In the genomic region with DNA sequence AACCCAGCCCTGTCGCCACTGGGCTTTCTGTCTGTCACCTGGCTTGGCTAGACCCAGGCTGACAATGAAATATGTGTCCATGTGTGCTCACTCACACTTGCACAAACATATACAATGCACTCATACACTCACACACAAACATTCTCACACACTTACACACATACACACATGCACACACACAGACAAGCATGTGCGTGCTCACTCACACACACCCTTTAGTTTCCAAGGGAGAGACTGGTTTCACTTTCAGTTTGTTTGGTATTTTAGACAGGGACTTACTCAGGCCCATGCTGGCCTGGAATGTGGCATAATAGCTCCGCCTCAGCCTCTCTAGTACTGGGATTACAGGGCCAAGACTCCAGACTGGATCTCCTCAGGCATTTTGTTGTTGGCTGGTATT, we compare ENCODE assay signal across 11 mouse cellular contexts.
DNase-seq lines count a peak whose midpoint lies in the region; ATAC-seq and TF ChIP-seq lines count a peak whose summit lies in the region.
"Had no signal": no experiment of that assay in that cellular context is flagged by ENCODE, and none has a peak within 500 bp of the region (broad histone marks: within the 10 kb centered on the region; RNA-seq: fewer than 3 reads in every experiment).

No protein-coding gene starts in this region.

- ATAC-seq in kidney, postnatal 0 days (replicated peaks; ENCODE audit: low FRiP score, low read depth), result no peak
- ATAC-seq in embryonic facial prominence, embryonic 12.5 days (ENCODE audit: insufficient number of reproducible peaks, insufficient read depth, low FRiP score, low TSS enrichment), result 0 out of 2 replicates have a peak, but pooled peaks have one; percentile 56
- peak; percentile 62 for ATAC-seq in limb, embryonic 11.5 days (ENCODE audit: insufficient number of reproducible peaks, low FRiP score, low TSS enrichment, low read depth)
- ATAC-seq in stomach, embryonic 15.5 days (ENCODE audit: insufficient read depth, low FRiP score, low read depth), result peak; percentile 47
- ATAC-seq in midbrain, embryonic 15.5 days (replicated peaks), result no peak

- no peaks in the 10 kb centered on the region for H3K4me1 ChIP-seq in kidney, postnatal 0 days (replicated peaks; ENCODE audit: insufficient read depth, low read length)
- H3K4me1 ChIP-seq in embryonic facial prominence, embryonic 12.5 days, result 0 out of 2 replicates have a peak, but pooled peaks cover 4% of the 10 kb centered on the region
- H3K4me1 ChIP-seq in limb, embryonic 11.5 days (ENCODE audit: control insufficient read depth, insufficient read depth, low read length), result no peaks in the 10 kb centered on the region
- H3K4me1 ChIP-seq in stomach, embryonic 15.5 days, result no peaks in the 10 kb centered on the region
- H3K4me1 ChIP-seq in midbrain, embryonic 15.5 days, result no peaks in the 10 kb centered on the region
- H3K4me1 ChIP-seq: embryonic facial prominence, embryonic 15.5 days had no signal

- H3K36me3 ChIP-seq in kidney, postnatal 0 days (ENCODE audit: insufficient read depth, low read length), result no peaks in the 10 kb centered on the region
- H3K36me3 ChIP-seq in embryonic facial prominence, embryonic 12.5 days, result no peaks in the 10 kb centered on the region
- no peaks in the 10 kb centered on the region for H3K36me3 ChIP-seq in limb, embryonic 11.5 days (ENCODE audit: control insufficient read depth, insufficient read depth, low read length)
- no peaks in the 10 kb centered on the region for H3K36me3 ChIP-seq in stomach, embryonic 15.5 days
- no peaks in the 10 kb centered on the region for H3K36me3 ChIP-seq in midbrain, embryonic 15.5 days (replicated peaks)
- H3K36me3 ChIP-seq: embryonic facial prominence, embryonic 15.5 days had no signal

- H3K27me3 ChIP-seq in kidney, postnatal 0 days (ENCODE audit: insufficient read depth, low read length), result no peaks in the 10 kb centered on the region
- no peaks in the 10 kb centered on the region for H3K27me3 ChIP-seq in embryonic facial prominence, embryonic 12.5 days
- no peaks in the 10 kb centered on the region for H3K27me3 ChIP-seq in limb, embryonic 11.5 days (ENCODE audit: control insufficient read depth, insufficient read depth, low read length)
- H3K27me3 ChIP-seq in stomach, embryonic 15.5 days (replicated peaks), result no peaks in the 10 kb centered on the region
- H3K27me3 ChIP-seq in midbrain, embryonic 15.5 days (replicated peaks), result no peaks in the 10 kb centered on the region
- H3K27me3 ChIP-seq: embryonic facial prominence, embryonic 15.5 days had no signal

- H3K4me2 ChIP-seq in kidney, postnatal 0 days (ENCODE audit: low read length), result no peak overlapping the region
- no peak overlapping the region for H3K4me2 ChIP-seq in embryonic facial prominence, embryonic 12.5 days (replicated peaks)
- H3K4me2 ChIP-seq in limb, embryonic 11.5 days (ENCODE audit: low read depth, severe bottlenecking), result no peak overlapping the region
- 0 out of 2 replicates have a peak overlapping the region, but pooled peaks have one; percentile 8 for H3K4me2 ChIP-seq in stomach, embryonic 15.5 days
- no peak overlapping the region for H3K4me2 ChIP-seq in midbrain, embryonic 15.5 days
- H3K4me2 ChIP-seq: embryonic facial prominence, embryonic 15.5 days had no signal

- no peak for TF ChIP-seq CTCF in kidney, postnatal 0 days (IDR thresholded peaks at IDR 0.05; ENCODE audit: low read depth)

- H3K9ac ChIP-seq in kidney, postnatal 0 days (ENCODE audit: low read depth, low read length), result no peak overlapping the region
- H3K9ac ChIP-seq in embryonic facial prominence, embryonic 12.5 days, result no peak overlapping the region
- no peak overlapping the region for H3K9ac ChIP-seq in limb, embryonic 11.5 days (ENCODE audit: low read length)
- no peak overlapping the region for H3K9ac ChIP-seq in stomach, embryonic 15.5 days
- no peak overlapping the region for H3K9ac ChIP-seq in midbrain, embryonic 15.5 days
- H3K9ac ChIP-seq: embryonic facial prominence, embryonic 15.5 days had no signal

- no peak overlapping the region for H3K4me3 ChIP-seq in kidney, postnatal 0 days (replicated peaks; ENCODE audit: low read depth, low read length)
- H3K4me3 ChIP-seq in embryonic facial prominence, embryonic 12.5 days, result no peak overlapping the region
- H3K4me3 ChIP-seq in limb, embryonic 11.5 days (ENCODE audit: low read depth, low read length), result no peak overlapping the region
- no peak overlapping the region for H3K4me3 ChIP-seq in stomach, embryonic 15.5 days (replicated peaks)
- H3K4me3 ChIP-seq in midbrain, embryonic 15.5 days, result no peak overlapping the region
- H3K4me3 ChIP-seq: embryonic facial prominence, embryonic 15.5 days had no signal

- H3K9me3 ChIP-seq in kidney, postnatal 0 days (replicated peaks; ENCODE audit: low read length), result no peaks in the 10 kb centered on the region
- no peaks in the 10 kb centered on the region for H3K9me3 ChIP-seq in embryonic facial prominence, embryonic 12.5 days
- H3K9me3 ChIP-seq in limb, embryonic 11.5 days (ENCODE audit: control insufficient read depth, low read length), result no peaks in the 10 kb centered on the region
- no peaks in the 10 kb centered on the region for H3K9me3 ChIP-seq in stomach, embryonic 15.5 days
- no peaks in the 10 kb centered on the region for H3K9me3 ChIP-seq in midbrain, embryonic 15.5 days
- H3K9me3 ChIP-seq: embryonic facial prominence, embryonic 15.5 days had no signal

- WGBS in kidney, postnatal 0 days, result 58% methylated on average over 3 of the region's 3 CpGs
- 64% methylated on average over 3 of the region's 3 CpGs for WGBS in embryonic facial prominence, embryonic 12.5 days
- 48% methylated on average over 3 of the region's 3 CpGs for WGBS in limb, embryonic 11.5 days
- 56% methylated on average over 3 of the region's 3 CpGs for WGBS in stomach, embryonic 15.5 days
- WGBS in midbrain, embryonic 15.5 days, result 80% methylated on average over 3 of the region's 3 CpGs

- peak; percentile 39 for DNase-seq in kidney, postnatal 0 days (ENCODE audit: low spot score)
- DNase-seq in kidney, postnatal 10 days, result no peak
- peak; percentile 27 for DNase-seq in limb, embryonic 11.5 days (ENCODE audit: low spot score)
- DNase-seq in frontal cortex, postnatal 36 days (ENCODE audit: low spot score in 2 of 2), result no peak
- DNase-seq in urinary bladder, postnatal 10 days (ENCODE audit: low spot score), result no peak
- DNase-seq: kidney, postnatal 25 days; thymus, postnatal 25 days had no signal

- no peak overlapping the region for H3K27ac ChIP-seq in kidney, postnatal 0 days
- no peak overlapping the region for H3K27ac ChIP-seq in embryonic facial prominence, embryonic 12.5 days
- H3K27ac ChIP-seq in limb, embryonic 11.5 days (replicated peaks; ENCODE audit: low read depth, low read length), result no peak overlapping the region
- no peak overlapping the region for H3K27ac ChIP-seq in stomach, embryonic 15.5 days
- H3K27ac ChIP-seq in midbrain, embryonic 15.5 days, result no peak overlapping the region
- H3K27ac ChIP-seq: embryonic facial prominence, embryonic 15.5 days had no signal

Comparison
In these comparisons a context has a peak if more than half of its experiments do, and no peak if none do; other contexts are left out.
1. DNase-seq: peak in kidney, postnatal 0 days (single experiment) and limb, embryonic 11.5 days (single experiment); none in kidney, postnatal 10 days (single experiment), frontal cortex, postnatal 36 days (0 of 2) and urinary bladder, postnatal 10 days (single experiment).
2. ATAC-seq: peak in embryonic facial prominence, embryonic 12.5 days (single experiment), limb, embryonic 11.5 days (single experiment) and stomach, embryonic 15.5 days (single experiment); none in kidney, postnatal 0 days (single experiment) and midbrain, embryonic 15.5 days (single experiment).